Comparison of ENCODE assay signal across 8 mouse cellular contexts in genomic region chr17:44300723-44301122, GRCm38 (mm10).
DNase-seq lines count a peak whose midpoint lies in the region; ATAC-seq and TF ChIP-seq lines count a peak whose summit lies in the region.

No protein-coding gene starts in this region.

- intact Hi-C loops in gastrocnemius, adult 2 months (cut with DNase I), result no loop called here

- H3K4me3 ChIP-seq in midbrain, embryonic 10.5 days, result no peak overlapping the region
- no peak overlapping the region for H3K4me3 ChIP-seq in midbrain, embryonic 11.5 days (ENCODE audit: low read depth, low read length)
- H3K4me3 ChIP-seq in embryonic facial prominence, embryonic 15.5 days (replicated peaks), result no peak overlapping the region
- H3K4me3 ChIP-seq in small intestine, adult 2 months (ENCODE audit: low read depth, low read length), result peak overlapping the region; percentile 18; the same call in 1 of the 2 replicates
- no peak overlapping the region for H3K4me3 ChIP-seq in gastrocnemius, adult 2 months

- H3K27ac ChIP-seq in midbrain, embryonic 10.5 days (replicated peaks), result no peak overlapping the region
- no peak overlapping the region for H3K27ac ChIP-seq in midbrain, embryonic 11.5 days (ENCODE audit: low read depth, low read length)
- peak overlapping the region; percentile 72; the same call in 1 of the 2 replicates for H3K27ac ChIP-seq in embryonic facial prominence, embryonic 15.5 days (replicated peaks)
- no peak overlapping the region for H3K27ac ChIP-seq in small intestine, adult 2 months (ENCODE audit: insufficient read depth, low read depth, low read length)
- no peak overlapping the region for H3K27ac ChIP-seq in gastrocnemius, adult 2 months

- no peaks in the 10 kb centered on the region for H3K27me3 ChIP-seq in midbrain, embryonic 10.5 days (ENCODE audit: low read depth, poor library complexity, severe bottlenecking)
- no peaks in the 10 kb centered on the region for H3K27me3 ChIP-seq in midbrain, embryonic 11.5 days (ENCODE audit: control insufficient read depth, insufficient read depth, low read length)
- H3K27me3 ChIP-seq in embryonic facial prominence, embryonic 15.5 days, result no peaks in the 10 kb centered on the region
- H3K27me3 ChIP-seq in small intestine, adult 2 months (ENCODE audit: control insufficient read depth, insufficient read depth, low read length), result no peaks in the 10 kb centered on the region

- 62% methylated on average over 4 of the region's 4 CpGs for WGBS in midbrain, embryonic 10.5 days
- WGBS in midbrain, embryonic 11.5 days, result 50% methylated on average over 4 of the region's 4 CpGs
- WGBS in embryonic facial prominence, embryonic 15.5 days, result 25% methylated on average over 4 of the region's 4 CpGs
- WGBS in small intestine, adult 2 months, result 28% methylated on average over 4 of the region's 4 CpGs

- TF ChIP-seq POLR2A in small intestine, adult 2 months (IDR thresholded peaks at IDR 0.05; ENCODE audit: low read depth, low read length), result no peak

- no peak for TF ChIP-seq CTCF in small intestine, adult 2 months (IDR thresholded peaks at IDR 0.05; ENCODE audit: extremely low read depth, insufficient read length, insufficient replicate concordance, low read depth, low read length)
- no peak for TF ChIP-seq CTCF in gastrocnemius, adult 2 months (IDR thresholded peaks at IDR 0.05)

- peaks cover 12% of the 10 kb centered on the region for H3K4me1 ChIP-seq in midbrain, embryonic 10.5 days
- no peaks in the 10 kb centered on the region for H3K4me1 ChIP-seq in midbrain, embryonic 11.5 days (ENCODE audit: control insufficient read depth, insufficient read depth, low read length)
- peaks cover 18% of the 10 kb centered on the region for H3K4me1 ChIP-seq in embryonic facial prominence, embryonic 15.5 days
- H3K4me1 ChIP-seq in small intestine, adult 2 months (ENCODE audit: control insufficient read depth, insufficient read depth, insufficient read length, low read length), result no peaks in the 10 kb centered on the region; the same call in 1 of the 2 replicates

- ATAC-seq in midbrain, embryonic 11.5 days (ENCODE audit: low FRiP score), result no peak
- ATAC-seq in embryonic facial prominence, embryonic 15.5 days (ENCODE audit: insufficient number of reproducible peaks, low FRiP score, low TSS enrichment, low read depth), result peak; percentile 39; the same call in 1 of the 2 replicates
- ATAC-seq in cerebellum, adult (ENCODE audit: insufficient number of reproducible peaks, low FRiP score, low TSS enrichment), result no peak

- H3K9me3 ChIP-seq in midbrain, embryonic 10.5 days (replicated peaks), result no peaks in the 10 kb centered on the region
- no peaks in the 10 kb centered on the region for H3K9me3 ChIP-seq in midbrain, embryonic 11.5 days (ENCODE audit: control insufficient read depth, low read length)
- no peaks in the 10 kb centered on the region for H3K9me3 ChIP-seq in embryonic facial prominence, embryonic 15.5 days (replicated peaks)

- H3K36me3 ChIP-seq in midbrain, embryonic 10.5 days, result no peaks in the 10 kb centered on the region
- H3K36me3 ChIP-seq in midbrain, embryonic 11.5 days (ENCODE audit: control insufficient read depth, insufficient read depth, low read length), result no peaks in the 10 kb centered on the region
- no peaks in the 10 kb centered on the region for H3K36me3 ChIP-seq in embryonic facial prominence, embryonic 15.5 days
- H3K36me3 ChIP-seq in small intestine, adult 2 months (ENCODE audit: control insufficient read depth, insufficient read depth, low read length), result no peaks in the 10 kb centered on the region

- H3K4me2 ChIP-seq in midbrain, embryonic 11.5 days, result no peak overlapping the region
- no peak overlapping the region for H3K4me2 ChIP-seq in embryonic facial prominence, embryonic 15.5 days (replicated peaks)

- DNase-seq in midbrain, embryonic 10.5 days (ENCODE audit: low spot score), result peak; percentile 14
- no peak for DNase-seq in midbrain, embryonic 11.5 days (ENCODE audit: low spot score, missing footprints)
- DNase-seq in hindlimb bud, embryonic 11.5 days (ENCODE audit: extremely low spot score, low read depth, low spot score), result peak; percentile 93
- DNase-seq in gastrocnemius, adult 2 months, result no peak
- DNase-seq in layer of hippocampus, postnatal 10 days (ENCODE audit: low spot score in 2 of 2), result no peak

- H3K9ac ChIP-seq in midbrain, embryonic 11.5 days (ENCODE audit: low read length), result no peak overlapping the region
- no peak overlapping the region for H3K9ac ChIP-seq in embryonic facial prominence, embryonic 15.5 days

Comparison
In these comparisons a context has a peak if more than half of its experiments do, and no peak if none do; other contexts are left out.
1. DNase-seq: peak in midbrain, embryonic 10.5 days (single experiment) and hindlimb bud, embryonic 11.5 days (single experiment); none in midbrain, embryonic 11.5 days (single experiment), gastrocnemius, adult 2 months (single experiment) and layer of hippocampus, postnatal 10 days (0 of 2).